Mouse (Mus musculus) forebrain, postnatal 0 days (tissue): ENCODE measurements around the gene Gm9903. TPM values are rescaled to one million over a fixed set of nuclear protein-coding genes. Genes with fewer than 3 reads are reported as not detected.
A peak's percentile ranks its signal among the peaks of the same experiment; 100 is the strongest.

Experiments used
- ATAC-seq: fragments of 200-750 bp; cut with Nextera tagmentation; 2 replicates; pipeline ENCODE4 v1.8.0; 2017; ENCODE audit warnings: mild to moderate bottlenecking, moderate library complexity
- DNase-seq: peaks from one replicate; pipeline ENCODE4 v3.0.0-alpha.2; 2015
- H3K27ac ChIP-seq: fragments of 300-500 bp; sonication (generic); 2 replicates; pipeline ENCODE4 v1.5.1; 2014; ENCODE audit warnings: low read depth, mild to moderate bottlenecking, antibody characterized with exemption, low read length, moderate library complexity, mixed read lengths
- H3K27me3 ChIP-seq: fragments of 300-500 bp; sonication (generic); 2 replicates; pipeline ENCODE4 v1.6.1; 2014; ENCODE audit warnings: mild to moderate bottlenecking, low read length, mixed read lengths; ENCODE audit not compliant: insufficient read depth
- H3K36me3 ChIP-seq: fragments of 300-500 bp; sonication (generic); 2 replicates; pipeline ENCODE4 v1.6.1; 2014; ENCODE audit warnings: mild to moderate bottlenecking, moderate library complexity; ENCODE audit not compliant: insufficient read depth
- H3K4me1 ChIP-seq: fragments of 300-500 bp; sonication (generic); 2 replicates; pipeline ENCODE4 v1.6.1; 2014; ENCODE audit warnings: antibody characterized with exemption; ENCODE audit not compliant: insufficient read depth
- H3K4me2 ChIP-seq: fragments of 300-500 bp; sonication (generic); 2 replicates; pipeline ENCODE4 v1.6.1; 2014; ENCODE audit warnings: low read depth, mild to moderate bottlenecking, moderate library complexity
- H3K4me3 ChIP-seq: fragments of 300-500 bp; sonication (generic); 2 replicates; pipeline ENCODE4 v1.5.1; 2014; ENCODE audit warnings: low read depth, low read length, mixed read lengths
- H3K9ac ChIP-seq: fragments of 300-500 bp; sonication (generic); 2 replicates; pipeline ENCODE4 v1.6.1; 2014; ENCODE audit warnings: mild to moderate bottlenecking
- H3K9me3 ChIP-seq: fragments of 300-500 bp; sonication (generic); 2 replicates; pipeline ENCODE4 v1.6.1; 2016; ENCODE audit warnings: low read length
- CTCF ChIP-seq: sonication (generic); IDR thresholded peaks from 2 replicates; pipeline ENCODE4 v1.5.1; 2016; ENCODE audit warnings: antibody characterized with exemption, control low read depth, low read depth
- WGBS: fragments of 180-500 bp; shearing (Covaris S2); extraction: QIAGEN DNeasy Blood & Tissue Kit; methylation state at CpG from one replicate; pipeline ENCODE4 v1.1.7; 2014; 5-methylcytosine and 5-hydroxymethylcytosine counted together
- polyA plus RNA-seq: library from polyadenylated mRNA; unstranded; fragments of >200 nt; fragmentation: Nextera tagmentation; extraction: Ambion mirVana; gene quantifications from 2 replicates; pipeline ENCODE4 v1.2.1, GENCODE M21; 2015
- total RNA-seq: library from RNA; depleted of rRNA; stranded (reverse); fragments of >200 nt; gene quantifications from 2 replicates; pipeline ENCODE4 v1.2.3, GENCODE M21; 2014

Gm9903 gene
- total and polyA plus RNA-seq, 2 experiments from 2014 or later, result 0.59 to 1.00 TPM

DNA sequence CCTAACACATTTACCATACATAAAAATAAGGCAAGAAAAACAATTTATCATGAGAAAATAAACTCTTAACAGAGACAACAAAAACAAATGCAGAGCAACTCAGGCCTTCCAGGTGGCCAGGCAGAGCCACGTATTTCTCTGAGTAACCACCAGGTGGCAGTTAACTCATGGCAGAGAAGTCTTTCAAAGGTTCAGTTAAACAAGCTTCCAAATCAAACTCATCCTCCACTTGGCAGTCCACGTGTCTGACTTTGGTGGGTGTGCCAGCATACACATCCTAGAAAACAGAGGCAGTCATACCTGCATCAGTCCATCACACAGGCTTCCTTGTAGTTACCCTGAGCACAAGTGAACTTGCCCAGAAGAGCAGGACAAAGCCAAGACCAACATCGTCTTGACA, 10.9 kb downstream of the Gm9903 start:
- peak; percentile 75 for TF ChIP-seq CTCF
- no peak overlapping the region for H3K9ac ChIP-seq
- no peak overlapping the region for H3K4me3 ChIP-seq
- DNase-seq, result peak; percentile 65
- no peaks in the 10 kb centered on the region for H3K4me1 ChIP-seq
- H3K27me3 ChIP-seq, result no peaks in the 10 kb centered on the region
- H3K9me3 ChIP-seq, result no peaks in the 10 kb centered on the region
- H3K27ac ChIP-seq, result no peak overlapping the region
- H3K4me2 ChIP-seq, result no peak overlapping the region
- WGBS, result 35% methylated on average over 3 of the region's 3 CpGs
- ATAC-seq, result no peak
- H3K36me3 ChIP-seq, result peaks cover 48% of the 10 kb centered on the region

DNA sequence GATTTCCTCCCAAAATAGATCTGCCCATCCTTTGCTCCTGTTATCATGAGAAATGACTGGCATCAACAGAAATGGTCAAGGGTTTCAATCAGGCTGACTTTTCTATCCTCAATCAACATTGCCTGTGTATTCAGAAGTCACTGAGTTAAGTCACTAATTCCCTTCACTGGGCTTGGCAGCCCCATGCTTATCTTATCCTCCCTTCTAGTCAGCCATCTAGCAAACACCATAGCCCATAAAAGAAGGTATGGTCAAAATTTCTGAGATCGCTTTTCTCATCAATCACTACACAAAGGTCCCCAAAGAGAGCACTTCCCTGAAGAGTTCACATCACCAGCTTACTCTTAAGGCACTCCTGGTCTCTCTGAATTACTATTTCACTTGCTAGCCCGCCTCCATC, 21.3 kb downstream of the Gm9903 start:
- peak overlapping the region; percentile 81 for H3K4me3 ChIP-seq
- DNase-seq (no peak), ATAC-seq (no peak)
- H3K4me1 ChIP-seq, result 0 out of 2 replicates have a peak, but pooled peaks cover 3% of the 10 kb centered on the region
- H3K4me2 ChIP-seq, result peak overlapping the region; percentile 62
- no peaks in the 10 kb centered on the region for H3K9me3 ChIP-seq
- no peak for TF ChIP-seq CTCF
- WGBS, result 19% methylated on average over 2 of the region's 2 CpGs
- H3K36me3 ChIP-seq, result peaks cover 18% of the 10 kb centered on the region
- peak overlapping the region; percentile 76 for H3K9ac ChIP-seq
- peak overlapping the region; percentile 95 for H3K27ac ChIP-seq
- no peaks in the 10 kb centered on the region for H3K27me3 ChIP-seq

DNA sequence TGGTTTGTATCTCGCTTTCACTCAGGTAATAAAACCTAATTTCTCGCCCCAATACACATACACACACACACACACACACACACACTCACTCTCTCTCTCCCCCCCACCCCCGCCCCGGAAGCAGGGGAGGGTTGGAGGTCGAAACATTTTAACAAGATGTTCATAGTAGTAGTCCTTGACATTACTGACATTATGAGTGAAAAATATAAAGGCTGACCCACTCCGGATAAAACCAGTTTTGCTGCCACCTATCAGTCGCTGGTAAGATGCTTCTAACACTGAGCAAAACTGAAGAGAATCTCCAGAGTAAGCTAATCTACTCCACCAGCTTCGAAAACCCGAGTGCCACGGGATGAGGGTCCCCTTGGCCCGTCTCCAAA, 21.8 kb downstream of the Gm9903 start:
- TF ChIP-seq CTCF, result 0 out of 2 replicates have a peak, but pooled peaks have one; percentile 24
- Histone ChIP-seq H3K9me3 (no peaks in the 10 kb centered on the region), H3K27ac (peak overlapping the region; percentile 95), H3K4me3 (peak overlapping the region; percentile 81), H3K4me1 (0 out of 2 replicates have a peak, but pooled peaks cover 3% of the 10 kb centered on the region), H3K4me2 (peak overlapping the region; percentile 62), H3K9ac (peak overlapping the region; percentile 76), H3K36me3 (peaks cover 15% of the 10 kb centered on the region), H3K27me3 (no peaks in the 10 kb centered on the region)
- WGBS, result under 1% methylated on average over 11 of the region's 11 CpGs
- ATAC-seq (peak; percentile 7), DNase-seq (no peak)

DNA sequence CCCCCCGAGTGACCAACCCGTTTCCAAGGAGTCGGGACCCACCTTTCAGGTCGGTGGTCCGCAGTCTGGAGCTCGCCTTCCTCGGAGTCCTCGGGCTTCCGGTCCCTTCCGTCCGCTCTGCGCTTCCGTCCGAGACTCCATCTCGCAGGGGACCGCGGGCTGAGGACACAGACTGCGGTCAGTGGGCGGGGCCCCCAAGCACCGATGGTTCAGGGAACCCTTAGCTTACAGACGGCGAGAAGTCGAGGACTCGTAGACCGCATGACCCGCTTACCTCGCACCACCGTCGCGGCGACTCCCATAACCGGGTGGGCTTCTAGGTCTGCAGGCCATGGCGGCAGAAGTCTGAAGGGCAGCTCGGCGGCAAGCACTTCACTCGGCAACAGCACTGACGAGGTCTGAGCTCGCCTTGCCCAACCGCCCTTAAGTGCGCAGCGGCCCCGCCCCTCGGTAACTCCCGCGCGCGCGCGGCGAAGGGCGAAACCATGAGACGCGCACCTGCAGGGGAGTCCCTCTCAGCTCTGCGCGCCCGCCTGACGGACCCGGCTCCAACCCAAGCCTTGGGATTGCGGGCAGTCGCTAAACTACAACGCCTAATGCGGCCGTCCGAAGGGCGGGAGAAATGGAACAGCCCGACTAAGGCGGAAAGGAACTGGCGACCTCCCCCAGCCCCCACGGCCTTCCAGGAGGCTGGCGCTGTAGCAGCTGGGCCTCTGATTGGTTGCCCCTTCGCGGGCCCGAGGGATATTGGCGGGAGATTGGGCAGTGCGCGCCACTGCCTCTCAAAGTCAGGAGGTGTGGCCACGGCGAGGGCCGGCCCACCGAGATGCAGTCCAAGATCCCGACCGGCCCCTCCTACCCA, 22.4 kb downstream of the Gm9903 start, which contains the start of gene Slbp:
Gene Slbp (minus strand): TSS at position 654 of the 862 bp plus-strand sequence.
- Histone ChIP-seq H3K27ac (peak within 1 kb of the TSS; percentile 95), H3K36me3 (peaks cover 15% of the 10 kb centered on the region), H3K27me3 (no peaks in the 10 kb centered on the region), H3K4me3 (peak within 1 kb of the TSS; percentile 81), H3K9ac (peak within 1 kb of the TSS; percentile 76), H3K9me3 (no peaks in the 10 kb centered on the region), H3K4me1 (peaks cover 7% of the 10 kb centered on the region), H3K4me2 (peak within 1 kb of the TSS; percentile 62)
- ATAC-seq, result peak; percentile 96
- peak; percentile 96 for DNase-seq
- WGBS, result 1% methylated on average over 82 of the region's 82 CpGs
- TF ChIP-seq CTCF, result peak; percentile 21

DNA sequence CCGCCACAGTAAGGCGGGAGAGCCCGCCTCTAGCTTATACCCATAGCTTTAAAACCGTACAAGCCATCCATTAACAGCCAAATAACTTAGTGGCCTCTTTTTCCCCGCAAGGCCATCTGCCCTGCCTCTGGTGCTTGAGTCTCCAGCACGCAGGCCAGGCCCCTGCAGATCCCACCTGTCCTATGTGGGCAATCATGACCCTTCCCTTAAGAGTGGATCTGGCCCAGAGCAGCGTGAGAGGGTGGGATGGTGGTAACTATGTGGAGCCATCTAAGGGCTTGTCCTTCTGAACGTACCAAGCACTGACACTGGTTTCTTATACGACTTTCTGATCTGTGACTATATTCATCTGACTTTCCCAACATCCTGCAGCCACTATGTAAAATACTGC, 23.1 kb downstream of the Gm9903 start:
- 3% methylated on average over 9 of the region's 9 CpGs for WGBS
- peak overlapping the region; percentile 95; the same call in 1 of the 2 replicates for H3K27ac ChIP-seq
- peak overlapping the region; percentile 62 for H3K4me2 ChIP-seq
- peak overlapping the region; percentile 76 for H3K9ac ChIP-seq
- no peaks in the 10 kb centered on the region for H3K9me3 ChIP-seq
- H3K36me3 ChIP-seq, result peaks cover 9% of the 10 kb centered on the region; the same call in 1 of the 2 replicates
- peak overlapping the region; percentile 81 for H3K4me3 ChIP-seq
- DNase-seq, result no peak
- peaks cover 7% of the 10 kb centered on the region for H3K4me1 ChIP-seq
- no peak for ATAC-seq
- H3K27me3 ChIP-seq, result no peaks in the 10 kb centered on the region
- TF ChIP-seq CTCF, result no peak

DNA sequence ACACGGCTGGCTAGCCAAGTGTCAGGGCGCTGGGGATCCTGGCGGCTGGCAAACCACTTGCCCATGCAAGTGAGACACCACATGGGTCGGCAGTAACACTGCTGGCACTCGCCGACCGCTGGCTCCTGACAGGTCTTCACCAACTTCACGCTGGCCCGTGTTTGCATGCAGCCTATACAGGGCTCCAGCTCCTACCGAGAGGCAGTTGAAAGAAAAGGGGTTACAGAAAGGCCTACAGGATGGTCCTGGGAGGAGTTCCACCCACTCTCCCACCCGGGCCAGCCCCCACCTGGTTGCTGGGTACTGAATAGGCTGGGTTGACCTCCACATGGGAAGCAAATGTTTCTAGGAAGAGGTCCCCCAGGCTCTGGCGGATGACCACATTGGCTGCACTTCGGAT, 24.7 kb downstream of the Gm9903 start:
- Histone ChIP-seq H3K4me3 (no peak overlapping the region), H3K9ac (no peak overlapping the region), H3K27ac (no peak overlapping the region), H3K36me3 (peaks cover 7% of the 10 kb centered on the region; the same call in 1 of the 2 replicates), H3K9me3 (no peaks in the 10 kb centered on the region), H3K27me3 (no peaks in the 10 kb centered on the region), H3K4me2 (no peak overlapping the region), H3K4me1 (peaks cover 13% of the 10 kb centered on the region)
- TF ChIP-seq CTCF, result no peak
- DNase-seq (no peak), ATAC-seq (no peak)
- 92% methylated on average over 13 of the region's 13 CpGs for WGBS

DNA sequence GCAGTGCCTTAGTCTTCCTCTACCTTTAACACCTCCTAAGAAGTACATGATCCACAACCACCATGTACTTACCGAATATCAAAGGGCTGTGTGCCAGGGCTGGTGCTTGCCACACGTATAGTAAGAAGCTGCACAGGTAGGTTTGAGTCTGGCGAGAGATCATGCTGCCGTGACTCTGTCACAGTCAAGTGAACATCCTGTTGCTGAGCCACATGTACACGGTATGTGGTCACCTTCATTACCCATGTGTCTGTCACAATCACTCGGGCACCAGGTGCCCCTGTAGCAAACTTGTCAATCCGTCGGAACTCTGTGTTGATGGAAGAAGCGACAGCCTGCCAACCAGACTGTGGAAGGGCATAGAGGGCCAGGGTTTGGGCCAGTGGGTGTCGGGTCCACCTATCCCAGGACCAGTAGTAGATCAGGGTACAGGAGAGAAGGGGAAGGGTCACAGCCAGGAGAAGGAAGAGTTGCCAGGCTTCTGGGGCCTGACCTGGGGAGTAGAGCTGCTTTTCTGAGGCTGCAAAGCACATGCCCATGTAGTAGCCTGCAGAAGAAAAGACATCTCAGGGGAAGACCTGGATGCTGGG, 25.6 kb downstream of the Gm9903 start:
- ATAC-seq (no peak), DNase-seq (no peak)
- Histone ChIP-seq H3K27me3 (no peaks in the 10 kb centered on the region), H3K4me2 (no peak overlapping the region), H3K4me1 (peaks cover 13% of the 10 kb centered on the region), H3K27ac (no peak overlapping the region), H3K36me3 (peaks cover 7% of the 10 kb centered on the region; the same call in 1 of the 2 replicates), H3K9ac (no peak overlapping the region), H3K4me3 (no peak overlapping the region), H3K9me3 (no peaks in the 10 kb centered on the region)
- 92% methylated on average over 10 of the region's 10 CpGs for WGBS
- no peak for TF ChIP-seq CTCF
